Mouse (Mus musculus) hindbrain, embryonic 13.5 days (tissue): Measurements from ENCODE around the gene Insyn1. TPM values are rescaled to one million over a fixed set of nuclear protein-coding genes. Genes with fewer than 3 reads are reported as not detected.
A peak's percentile ranks its signal among the peaks of the same experiment; 100 is the strongest.

Experiments used
- ATAC-seq: fragments of 200-750 bp; cut with Nextera tagmentation; 2 replicates; pipeline ENCODE4 v1.8.0; 2017; ENCODE audit warnings: moderate TSS enrichment; ENCODE audit not compliant: low FRiP score
- H3K27ac ChIP-seq: fragments of 300-500 bp; sonication (generic); 2 replicates; pipeline ENCODE4 v1.5.1; 2015; ENCODE audit warnings: inconsistent platforms, mild to moderate bottlenecking, moderate library complexity
- H3K27me3 ChIP-seq: fragments of 300-500 bp; sonication (generic); 2 replicates; pipeline ENCODE4 v1.6.1; 2015; ENCODE audit warnings: mild to moderate bottlenecking, inconsistent platforms
- H3K36me3 ChIP-seq: fragments of 300-500 bp; sonication (generic); 2 replicates; pipeline ENCODE4 v1.6.1; 2015; ENCODE audit warnings: mild to moderate bottlenecking, inconsistent platforms
- H3K4me1 ChIP-seq: fragments of 300-500 bp; sonication (generic); replicated peaks from 2 replicates; pipeline ENCODE4 v1.6.1; 2015; ENCODE audit warnings: inconsistent platforms
- H3K4me2 ChIP-seq: fragments of 300-500 bp; sonication (generic); 2 replicates; pipeline ENCODE4 v1.6.1; 2015; ENCODE audit warnings: inconsistent platforms, mild to moderate bottlenecking, moderate library complexity
- H3K4me3 ChIP-seq: fragments of 300-500 bp; sonication (generic); 2 replicates; pipeline ENCODE4 v1.5.1; 2015; ENCODE audit warnings: mild to moderate bottlenecking, inconsistent platforms
- H3K9ac ChIP-seq: fragments of 300-500 bp; sonication (generic); 2 replicates; pipeline ENCODE4 v1.6.1; 2015; ENCODE audit warnings: mild to moderate bottlenecking, inconsistent platforms
- H3K9me3 ChIP-seq: fragments of 300-500 bp; sonication (generic); 2 replicates; pipeline ENCODE4 v1.6.1; 2016; ENCODE audit warnings: inconsistent platforms
- WGBS: fragments of 180-500 bp; shearing (Covaris S2); methylation state at CpG from one replicate; pipeline ENCODE4 v1.1.7; 2015; 5-methylcytosine and 5-hydroxymethylcytosine counted together
- polyA plus RNA-seq: library from polyadenylated mRNA; unstranded; fragments of >200 nt; fragmentation: Nextera tagmentation; extraction: Ambion mirVana; gene quantifications from 2 replicates; pipeline ENCODE4 v1.2.1, GENCODE M21; 2015

The Insyn1 gene
- polyA plus RNA-seq, 1 experiment from 2014 or later, result 6.8 TPM

DNA sequence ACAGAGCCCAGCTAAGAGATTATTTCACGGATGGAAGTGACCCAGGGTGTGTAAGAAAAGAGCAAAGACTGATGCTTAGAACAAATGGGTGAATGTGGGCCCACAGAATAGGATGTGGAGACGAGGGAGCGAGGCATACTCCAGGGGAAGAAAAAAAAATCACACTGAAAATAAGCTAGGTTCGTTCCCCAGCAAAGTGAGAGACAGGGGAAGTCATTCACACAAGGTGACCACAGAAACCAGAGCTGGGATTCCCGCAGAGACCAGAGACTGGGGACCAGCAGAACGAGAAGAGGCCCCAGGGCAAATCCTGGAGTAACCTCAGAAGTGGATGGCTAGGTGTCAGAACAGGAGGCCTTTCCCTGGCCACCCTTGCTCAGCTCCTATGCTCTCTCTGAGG lies 57.0 kb downstream of the Insyn1 start:
- Histone ChIP-seq H3K4me2 (no peak overlapping the region), H3K9me3 (no peaks in the 10 kb centered on the region), H3K36me3 (0 out of 2 replicates have a peak, but pooled peaks cover 2% of the 10 kb centered on the region), H3K27me3 (no peaks in the 10 kb centered on the region), H3K27ac (no peak overlapping the region; the same call in 1 of the 2 replicates), H3K4me1 (peaks cover 60% of the 10 kb centered on the region), H3K4me3 (no peak overlapping the region), H3K9ac (no peak overlapping the region)
- 67% methylated on average over 6 of the region's 6 CpGs for WGBS
- no peak for ATAC-seq

GRCm38 (mm10) chr9:58546630-58547360 lies 58.4 kb downstream of the Insyn1 start:
- Histone ChIP-seq H3K9ac (no peak overlapping the region), H3K4me3 (no peak overlapping the region), H3K27me3 (no peaks in the 10 kb centered on the region), H3K4me2 (no peak overlapping the region), H3K27ac (no peak overlapping the region; the same call in 1 of the 2 replicates), H3K36me3 (no peaks in the 10 kb centered on the region), H3K9me3 (no peaks in the 10 kb centered on the region), H3K4me1 (peaks cover 55% of the 10 kb centered on the region)
- no peak for ATAC-seq
- 78% methylated on average over 11 of the region's 11 CpGs for WGBS

DNA sequence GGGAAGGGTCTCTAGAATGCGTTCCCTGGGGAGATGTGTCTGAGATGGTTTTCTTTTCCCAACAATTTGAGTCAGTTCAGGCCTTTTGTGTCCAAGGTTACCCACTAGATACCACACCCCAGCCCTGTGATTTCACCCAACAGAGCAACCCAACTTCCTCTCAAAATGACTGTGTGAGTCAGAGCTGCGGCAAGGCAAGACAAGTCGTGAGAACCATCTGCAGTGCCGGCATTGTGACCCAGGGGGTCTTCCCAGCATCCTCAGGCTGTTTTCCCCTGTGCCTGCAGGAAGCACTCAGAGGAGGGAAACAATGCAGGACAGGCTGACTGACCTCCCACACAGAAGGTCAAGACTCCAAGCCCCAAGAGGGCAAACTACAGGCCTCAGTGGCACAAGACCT lies 60.5 kb downstream of the Insyn1 start:
- 0 out of 2 replicates have a peak overlapping the region, but pooled peaks have one; percentile 39 for H3K9ac ChIP-seq
- H3K9me3 ChIP-seq, result no peaks in the 10 kb centered on the region
- no peaks in the 10 kb centered on the region for H3K27me3 ChIP-seq
- H3K27ac ChIP-seq, result no peak overlapping the region
- no peak overlapping the region for H3K4me2 ChIP-seq
- peaks cover 62% of the 10 kb centered on the region for H3K4me1 ChIP-seq
- WGBS, result 46% methylated on average over 4 of the region's 4 CpGs
- no peaks in the 10 kb centered on the region for H3K36me3 ChIP-seq
- no peak for ATAC-seq
- no peak overlapping the region for H3K4me3 ChIP-seq

Other genes starting within 250 kb of the Insyn1 start
- 4.0 and 4.7 TPM in 2 replicates for gene Pml, start 238.8 kb upstream of the Insyn1 start, polyA plus RNA-seq
- 105 and 116 TPM in 2 replicates for gene Stoml1, start 235.4 kb upstream of the Insyn1 start, polyA plus RNA-seq
- 8.0 and 8.1 TPM in 2 replicates for gene Loxl1, start 175.4 kb upstream of the Insyn1 start, polyA plus RNA-seq
- not detected in 2 replicates for gene Tbc1d21, start 118.1 kb upstream of the Insyn1 start, polyA plus RNA-seq
- 34.1 and 34.4 TPM in 2 replicates for gene Cd276, start 66.8 kb downstream of the Insyn1 start, polyA plus RNA-seq
- gene Nptn, start 93.6 kb downstream of the Insyn1 start, polyA plus RNA-seq, result 140 and 144 TPM in 2 replicates